Mouse (Mus musculus): ENCODE results near the gene Pde5a.

- no peak for TF ChIP-seq POLR2AphosphoS5 (IDR thresholded peaks at IDR 0.05; ENCODE audit: insufficient replicate concordance, low read depth, low read length)
- TF ChIP-seq CTCF (IDR thresholded peaks at IDR 0.05; ENCODE audit: low read depth, low read length), result no peak
- no peak for TF ChIP-seq TAL1 (conservative IDR thresholded peaks at IDR 0.05; ENCODE audit: low read depth, low read length)
- no peak for TF ChIP-seq GATA1 (IDR thresholded peaks at IDR 0.05; ENCODE audit: borderline replicate concordance, low read length)
- no peak for TF ChIP-seq GATA2 (IDR thresholded peaks at IDR 0.05; ENCODE audit: borderline replicate concordance, low read depth, low read length)
Observed at GRCm38 (mm10) chr3:122820700-122821099, 92.0 kb downstream of the Pde5a start.
